Mouse (Mus musculus) erythroblast, adult 5-6 weeks (primary cell): Measurements from ENCODE around the gene 4833420G17Rik. TPM values are rescaled to one million over a fixed set of nuclear protein-coding genes. Genes with fewer than 3 reads are reported as not detected.

ENCODE experiments used
- total RNA-seq, 2 experiments: library from RNA; stranded (forward) in 1 of 2; stranded (reverse) in 1 of 2; fragments of 150-400 nt in 1 of 2; fragments of 200-764, 138-1000 nt in 1 of 2; gene quantifications; 2 replicates each; pipeline versions ENCODE4 v1.2.3 to v1.2.4; 2015 to 2017; ENCODE audit warnings: low replicate concordance in 2 of 2

The 4833420G17Rik gene
- total RNA-seq, 2 experiments from 2014 or later = 51.3 to 59.7 TPM

Other genes with a start within 250 kb of the 4833420G17Rik start
- gene Paip1, start 34.2 kb upstream of the 4833420G17Rik start, total RNA-seq (2015; ENCODE audit: low replicate concordance) = 16.9 and 24.4 TPM in 2 replicates
- gene Paip1, start 34.2 kb upstream of the 4833420G17Rik start, total RNA-seq (2017; ENCODE audit: low replicate concordance) = 17.8 and 29.8 TPM in 2 replicates
- 4.2 and 6.3 TPM in 2 replicates for gene Tmem267, start 25.3 kb downstream of the 4833420G17Rik start, total RNA-seq (2015; ENCODE audit: low replicate concordance)
- 0.43 and 0.98 TPM in 2 replicates for gene Tmem267, start 25.3 kb downstream of the 4833420G17Rik start, total RNA-seq (2017; ENCODE audit: low replicate concordance)
- gene 3110070M22Rik, start 25.6 kb downstream of the 4833420G17Rik start, total RNA-seq (2015; ENCODE audit: low replicate concordance) = not detected in 2 replicates
- gene 3110070M22Rik, start 25.6 kb downstream of the 4833420G17Rik start, total RNA-seq (2017; ENCODE audit: low replicate concordance) = not detected in 2 replicates
- gene Ccl28, start 161.1 kb downstream of the 4833420G17Rik start, total RNA-seq (2015; ENCODE audit: low replicate concordance) = not detected in 2 replicates
- not detected in 2 replicates for gene Ccl28, start 161.1 kb downstream of the 4833420G17Rik start, total RNA-seq (2017; ENCODE audit: low replicate concordance)
- gene Hmgcs1, start 227.6 kb downstream of the 4833420G17Rik start, total RNA-seq (2015; ENCODE audit: low replicate concordance) = 6.5 and 11.5 TPM in 2 replicates
- gene Hmgcs1, start 227.6 kb downstream of the 4833420G17Rik start, total RNA-seq (2017; ENCODE audit: low replicate concordance) = 5.1 and 7.1 TPM in 2 replicates